28 mouse cellular contexts compared by ENCODE assay signal in the genomic region with DNA sequence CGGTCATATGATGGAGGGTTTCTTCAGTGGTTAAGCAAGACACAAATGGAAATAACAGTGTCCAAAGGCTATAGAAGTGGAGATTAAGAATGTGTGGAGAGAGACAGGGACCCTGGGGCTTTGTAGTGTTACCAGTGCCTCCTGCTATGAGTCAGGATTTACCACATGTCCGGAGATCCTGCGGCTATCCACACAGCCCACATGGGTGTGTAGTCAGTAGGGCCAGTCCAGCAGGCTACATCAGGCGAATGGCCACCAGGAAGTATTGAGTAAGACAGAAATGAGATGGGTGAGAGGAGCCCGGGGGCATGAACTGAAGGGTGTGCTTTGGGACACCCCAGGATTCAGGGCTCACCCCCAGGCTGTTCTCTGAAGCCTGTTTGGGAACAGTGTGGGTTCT. TPM values are rescaled to one million over a fixed set of nuclear protein-coding genes. Genes with fewer than 3 reads are reported as not detected.
"Had no signal": no experiment of that assay in that cellular context is flagged by ENCODE, and none has a peak within 500 bp of the region (broad histone marks: within the 10 kb centered on the region; RNA-seq: fewer than 3 reads in every experiment).

No protein-coding gene starts in this region.

- H3K9me3 ChIP-seq: heart, embryonic 13.5 days; heart, embryonic 15.5 days; hindbrain, embryonic 13.5 days; hindbrain, embryonic 15.5 days; kidney, embryonic 15.5 days; limb, embryonic 10.5 days; limb, embryonic 12.5 days; liver, embryonic 12.5 days had no signal

- H3K4me1 ChIP-seq: heart, embryonic 15.5 days; hindbrain, embryonic 13.5 days; hindbrain, embryonic 15.5 days; kidney, embryonic 15.5 days had no signal

- H3K27me3 ChIP-seq: heart, embryonic 13.5 days; heart, embryonic 15.5 days; hindbrain, embryonic 13.5 days; hindbrain, embryonic 15.5 days; kidney, embryonic 15.5 days; limb, embryonic 12.5 days; liver, embryonic 12.5 days had no signal

- H3K27ac ChIP-seq: heart, adult 2 months; heart, embryonic 13.5 days; heart, embryonic 15.5 days; hindbrain, embryonic 13.5 days; hindbrain, embryonic 15.5 days; hindbrain, postnatal 0 days; kidney, embryonic 15.5 days; kidney, postnatal 0 days; limb, embryonic 10.5 days; limb, embryonic 12.5 days; liver, embryonic 12.5 days; liver, embryonic 14.5 days had no signal

- ATAC-seq: hindbrain, postnatal 0 days; intestine, embryonic 16.5 days; liver, embryonic 12.5 days had no signal

- DNase-seq: gastrocnemius, postnatal 10 days; gastrocnemius, postnatal 25 days; heart, adult 11 months; heart, adult 2 months; heart, postnatal 14 days; heart, postnatal 36 days; kidney, adult 11 months; kidney, adult 2 months; kidney, adult 9 months; kidney, postnatal 14 days; kidney, postnatal 36 days; liver had no signal

- H3K4me2 ChIP-seq: heart, embryonic 11.5 days; heart, embryonic 13.5 days; heart, embryonic 15.5 days; hindbrain, embryonic 13.5 days; hindbrain, embryonic 15.5 days; kidney, embryonic 15.5 days; limb, embryonic 12.5 days; liver, embryonic 12.5 days had no signal

- H3K9ac ChIP-seq: heart, embryonic 13.5 days; heart, embryonic 15.5 days; hindbrain, embryonic 13.5 days; hindbrain, embryonic 15.5 days; kidney, embryonic 15.5 days; limb, embryonic 12.5 days; liver, embryonic 12.5 days; liver, embryonic 14.5 days had no signal

- H3K4me3 ChIP-seq: heart, adult 2 months; heart, embryonic 13.5 days; heart, embryonic 15.5 days; hindbrain, embryonic 13.5 days; hindbrain, embryonic 15.5 days; kidney, embryonic 15.5 days; limb, embryonic 10.5 days; limb, embryonic 12.5 days; liver, embryonic 12.5 days had no signal

RNA-seq across cellular contexts. Expression of a gene that starts 21.7 kb away (rescaled TPM):
- total RNA-seq: gastrocnemius, adult 18-20 months; heart, postnatal 36 days; hematopoietic stem cell, adult 5-6 weeks had no signal

RNA-seq across cellular contexts. Expression of a gene that starts 34.7 kb away (rescaled TPM):
- total RNA-seq: hematopoietic stem cell, adult 5-6 weeks had no signal
- polyA plus RNA-seq: intestine, embryonic 14.5 days; intestine, embryonic 16.5 days; limb, embryonic 10.5 days had no signal
